Mouse (Mus musculus) ES-Bruce4 (cell line): ENCODE measurements at regions not wholly inside any gene's neighbourhood (a gene's known extent, or its start where the extent isn't known, plus 50 kb on each side); places are given as distances from the start of the nearest gene placed in this dataset.

ENCODE experiments used
- CTCF ChIP-seq: IDR thresholded peaks from one replicate; pipeline ENCODE4 v1.8.1; 2011; ENCODE audit warnings: low read depth, low read length
- POLR2A ChIP-seq: IDR thresholded peaks from one replicate; pipeline ENCODE4 v1.8.1; 2011; ENCODE audit warnings: low read length; ENCODE audit not compliant: insufficient read depth

DNA sequence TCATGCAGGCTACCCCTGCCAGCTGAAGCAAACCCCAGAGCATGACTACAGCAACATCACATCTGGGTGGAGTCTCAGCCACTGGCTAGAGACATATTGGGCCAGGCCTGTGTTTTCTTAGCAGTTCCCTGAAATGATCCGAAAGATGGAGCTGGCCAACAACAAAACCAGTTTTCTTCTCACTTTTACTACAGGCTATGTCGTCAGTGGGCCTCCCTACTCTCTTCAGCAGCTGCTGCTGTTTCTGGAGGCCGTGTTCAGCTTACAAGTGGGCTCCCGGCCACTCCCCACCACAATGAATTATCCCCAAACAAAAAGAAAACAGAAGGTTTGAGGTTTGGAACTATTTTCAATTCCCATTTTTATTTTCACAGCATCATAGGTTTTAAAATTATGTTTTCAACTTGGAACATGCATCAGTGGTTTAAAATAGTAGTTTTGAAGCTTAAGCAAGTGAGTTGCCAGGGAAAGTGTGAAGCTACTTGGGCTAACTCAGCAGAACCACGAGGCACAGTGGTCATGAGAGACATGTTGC is 68.6 kb upstream of the Prr23a1 start:
- TF ChIP-seq CTCF, result no peak
- no peak for TF ChIP-seq POLR2A
